Mouse (Mus musculus) brown adipose tissue, adult 24 weeks (tissue): ENCODE measurements around the gene Ripply3. TPM values are rescaled to one million over a fixed set of nuclear protein-coding genes. Genes with fewer than 3 reads are reported as not detected.

Experiments used
- H3K27ac ChIP-seq: fragments of 200-500 bp; replicated peaks from 2 replicates; pipeline ENCODE4 v1.5.1; 2012; ENCODE audit warnings: low read depth, mild to moderate bottlenecking, low read length
- H3K4me1 ChIP-seq: fragments of 200-500 bp; 2 replicates; pipeline ENCODE4 v1.6.1; 2012; ENCODE audit warnings: low read length, mixed read lengths; ENCODE audit not compliant: control insufficient read depth, insufficient read depth, insufficient read length
- H3K4me3 ChIP-seq: fragments of 200-500 bp; 2 replicates; pipeline ENCODE4 v1.5.1; 2012; ENCODE audit warnings: low read depth, mild to moderate bottlenecking, low read length, moderate library complexity; ENCODE audit not compliant: insufficient read depth
- polyA plus RNA-seq: library from polyadenylated mRNA; stranded (reverse); fragments of >200 nt; gene quantifications from 2 replicates; pipeline ENCODE4 v1.2.4, GENCODE M21; 2012; ENCODE audit not compliant: missing spikeins, insufficient read depth, insufficient read length

The Ripply3 gene
- polyA plus RNA-seq, 1 experiment, result 1.3 TPM

GRCm38 (mm10) chr16:94307942-94308341, 20.3 kb upstream of the Ripply3 start:
- H3K4me1 ChIP-seq, result peaks cover 7% of the 10 kb centered on the region
- H3K27ac ChIP-seq, result no peak overlapping the region
- H3K4me3 ChIP-seq, result no peak overlapping the region

GRCm38 (mm10) chr16:94309025-94309424, 19.2 kb upstream of the Ripply3 start:
- Histone ChIP-seq H3K4me1 (peaks cover 7% of the 10 kb centered on the region), H3K4me3 (no peak overlapping the region), H3K27ac (no peak overlapping the region)

- Histone ChIP-seq H3K4me1 (peaks cover 7% of the 10 kb centered on the region), H3K27ac (no peak overlapping the region), H3K4me3 (no peak overlapping the region)
Measured at GRCm38 (mm10) chr16:94311416-94311815, 16.8 kb upstream of the Ripply3 start.

- Histone ChIP-seq H3K27ac (no peak overlapping the region), H3K4me1 (peaks cover 7% of the 10 kb centered on the region), H3K4me3 (no peak overlapping the region; the same call in 1 of the 2 replicates)
Measured at GRCm38 (mm10) chr16:94311931-94312330, 16.3 kb upstream of the Ripply3 start.

GRCm38 (mm10) chr16:94312663-94313228, 15.5 kb upstream of the Ripply3 start:
- H3K4me1 ChIP-seq, result peaks cover 7% of the 10 kb centered on the region
- H3K27ac ChIP-seq, result peak overlapping the region; percentile 99
- peak overlapping the region; percentile 99 for H3K4me3 ChIP-seq

- peaks cover 3% of the 10 kb centered on the region; the same call in 1 of the 2 replicates for H3K4me1 ChIP-seq
- peak within 1 kb of the TSS; percentile 99 for H3K27ac ChIP-seq
- peak within 1 kb of the TSS; percentile 99 for H3K4me3 ChIP-seq
Measured at GRCm38 (mm10) chr16:94313229-94314030, 14.8 kb upstream of the Ripply3 start, which contains the start of gene Hlcs. TSS of gene Hlcs (minus strand) at chr16:94313571.

- Histone ChIP-seq H3K27ac (no peak overlapping the region), H3K4me1 (no peaks in the 10 kb centered on the region), H3K4me3 (no peak overlapping the region)
Measured at GRCm38 (mm10) chr16:94314626-94315025, 13.6 kb upstream of the Ripply3 start.

- H3K27ac ChIP-seq, result no peak overlapping the region
- H3K4me3 ChIP-seq, result no peak overlapping the region
Measured at GRCm38 (mm10) chr16:94315215-94315614, 13.0 kb upstream of the Ripply3 start.

GRCm38 (mm10) chr16:94317752-94318151, 10.5 kb upstream of the Ripply3 start:
- H3K27ac ChIP-seq, result peak overlapping the region; percentile 88
- H3K4me1 ChIP-seq, result no peaks in the 10 kb centered on the region
- no peak overlapping the region for H3K4me3 ChIP-seq

More at GRCm38 (mm10) chr16:94315215-94315614, 13.0 kb upstream of the Ripply3 start:
- H3K4me1 ChIP-seq, result no peaks in the 10 kb centered on the region

GRCm38 (mm10) chr16:94320223-94320622, 8.0 kb upstream of the Ripply3 start:
- peaks cover 4% of the 10 kb centered on the region; the same call in 1 of the 2 replicates for H3K4me1 ChIP-seq
- no peak overlapping the region for H3K27ac ChIP-seq
- H3K4me3 ChIP-seq, result no peak overlapping the region

- Histone ChIP-seq H3K27ac (peak overlapping the region; percentile 41; the same call in 1 of the 2 replicates), H3K4me3 (no peak overlapping the region), H3K4me1 (peaks cover 4% of the 10 kb centered on the region; the same call in 1 of the 2 replicates)
Measured at GRCm38 (mm10) chr16:94323681-94324080, 4.5 kb upstream of the Ripply3 start.

- no peak overlapping the region for H3K27ac ChIP-seq
- no peak overlapping the region for H3K4me3 ChIP-seq
- peaks cover 4% of the 10 kb centered on the region; the same call in 1 of the 2 replicates for H3K4me1 ChIP-seq
Measured at GRCm38 (mm10) chr16:94326008-94326407, 2.2 kb upstream of the Ripply3 start.

GRCm38 (mm10) chr16:94328881-94329867, 954 bp downstream of the Ripply3 start:
- H3K4me3 ChIP-seq, result peak overlapping the region; percentile 83
- H3K4me1 ChIP-seq, result no peaks in the 10 kb centered on the region
- peak overlapping the region; percentile 65 for H3K27ac ChIP-seq

GRCm38 (mm10) chr16:94330429-94330828, 2.2 kb downstream of the Ripply3 start:
- no peak overlapping the region for H3K27ac ChIP-seq
- H3K4me3 ChIP-seq, result no peak overlapping the region
- H3K4me1 ChIP-seq, result no peaks in the 10 kb centered on the region
